Mouse (Mus musculus): ENCODE measurements around the gene Pfdn2. TPM values are rescaled to one million over a fixed set of nuclear protein-coding genes. Genes with fewer than 3 reads are reported as not detected.

Pfdn2 gene
- polyA plus RNA-seq, 1 experiment from 2014 or later = 30.9 TPM

DNA sequence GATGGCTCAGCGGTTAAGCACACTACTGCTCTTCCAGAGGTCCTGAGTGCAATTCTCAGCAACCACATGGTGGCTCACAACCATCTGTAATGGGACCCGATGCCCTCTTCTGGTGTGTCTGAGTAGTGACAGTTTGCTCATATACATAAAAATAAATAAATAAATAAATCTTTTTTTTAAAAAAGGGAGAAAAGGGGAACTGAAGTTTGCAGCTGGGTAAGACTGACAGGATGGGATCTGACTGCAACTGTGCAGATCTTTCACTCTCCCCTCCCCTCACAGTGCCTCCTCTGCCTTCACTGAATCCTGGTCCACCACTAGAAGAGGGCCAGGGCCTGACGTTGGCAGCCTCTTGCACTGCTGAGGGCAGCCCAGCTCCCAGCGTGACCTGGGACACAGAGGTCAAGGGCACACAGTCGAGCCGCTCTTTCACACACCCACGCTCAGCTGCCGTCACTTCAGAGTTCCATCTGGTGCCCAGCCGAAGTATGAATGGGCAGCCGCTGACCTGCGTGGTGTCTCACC, 36.7 kb downstream of the Pfdn2 start:
- Histone ChIP-seq H3K9ac (ENCODE audit: low read depth, low read length) (no peak overlapping the region), H3K9me3 (replicated peaks; ENCODE audit: control insufficient read depth, low read length) (no peaks in the 10 kb centered on the region), H3K4me2 (ENCODE audit: low read depth, low read length) (no peak overlapping the region), H3K27me3 (ENCODE audit: control insufficient read depth, insufficient read depth, low read depth, low read length) (peaks cover 13% of the 10 kb centered on the region), H3K4me3 (ENCODE audit: low read depth, low read length) (no peak overlapping the region), H3K36me3 (ENCODE audit: control insufficient read depth, insufficient read depth) (no peaks in the 10 kb centered on the region), H3K27ac (ENCODE audit: low read length) (no peak overlapping the region), H3K4me1 (ENCODE audit: control insufficient read depth, low read depth, low read length) (no peaks in the 10 kb centered on the region; the same call in 1 of the 2 replicates)
- 55% methylated on average over 11 of the region's 11 CpGs for WGBS (ENCODE audit: insufficient replicate concordance)
- no peak for ATAC-seq (ENCODE audit: low read depth)

DNA sequence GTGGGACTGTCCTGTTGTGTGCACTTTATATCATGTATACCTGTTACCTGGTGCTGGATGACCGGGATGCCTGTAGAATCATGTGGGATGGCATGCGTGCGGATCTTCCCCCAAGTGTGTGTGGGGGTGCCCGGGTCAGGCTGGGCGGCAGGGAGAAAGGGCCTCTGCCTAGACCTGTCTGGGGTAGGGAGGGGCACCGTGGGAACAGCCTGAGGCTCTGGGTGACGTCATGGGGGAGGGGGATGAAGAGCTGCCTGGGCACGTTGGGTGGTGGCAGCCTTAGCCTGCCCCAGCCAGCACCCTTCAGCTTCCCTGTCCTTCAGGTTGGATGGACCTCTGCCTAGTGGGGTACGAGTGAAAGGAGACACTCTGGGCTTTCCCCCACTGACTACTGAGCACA, 38.9 kb downstream of the Pfdn2 start:
- no peak overlapping the region for H3K4me3 ChIP-seq (ENCODE audit: low read depth, low read length)
- no peak overlapping the region for H3K9ac ChIP-seq (ENCODE audit: low read depth, low read length)
- 58% methylated on average over 9 of the region's 9 CpGs for WGBS (ENCODE audit: insufficient replicate concordance)
- no peaks in the 10 kb centered on the region for H3K9me3 ChIP-seq (replicated peaks; ENCODE audit: control insufficient read depth, low read length)
- ATAC-seq (ENCODE audit: low read depth) = no peak
- H3K4me2 ChIP-seq (ENCODE audit: low read depth, low read length) = no peak overlapping the region
- H3K27ac ChIP-seq (ENCODE audit: low read length) = no peak overlapping the region
- H3K27me3 ChIP-seq (ENCODE audit: control insufficient read depth, insufficient read depth, low read depth, low read length) = peaks cover 11% of the 10 kb centered on the region
- H3K4me1 ChIP-seq (ENCODE audit: control insufficient read depth, low read depth, low read length) = no peaks in the 10 kb centered on the region; the same call in 1 of the 2 replicates
- no peaks in the 10 kb centered on the region for H3K36me3 ChIP-seq (ENCODE audit: control insufficient read depth, insufficient read depth)

DNA sequence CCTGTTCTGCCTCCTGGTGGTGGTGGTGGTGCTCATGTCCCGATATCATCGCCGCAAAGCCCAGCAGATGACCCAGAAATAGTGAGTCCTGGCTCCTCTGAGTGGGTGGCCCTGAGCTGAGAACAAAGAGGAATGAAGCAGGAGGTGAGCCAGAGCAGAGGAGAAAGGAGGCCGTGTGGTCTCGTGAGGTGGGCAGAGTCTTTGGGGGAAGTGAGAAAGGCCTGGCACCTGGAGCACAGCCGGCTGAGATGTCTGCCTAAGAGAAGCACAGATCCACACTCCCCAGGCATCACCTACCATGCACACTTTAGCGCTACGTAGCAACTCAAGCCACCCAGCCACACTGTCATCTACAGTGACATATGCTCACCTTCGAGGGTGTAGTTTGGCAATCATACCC, 39.7 kb downstream of the Pfdn2 start:
- H3K4me1 ChIP-seq (ENCODE audit: control insufficient read depth, low read depth, low read length) = no peaks in the 10 kb centered on the region; the same call in 1 of the 2 replicates
- no peak overlapping the region for H3K4me2 ChIP-seq (ENCODE audit: low read depth, low read length)
- 55% methylated on average over 9 of the region's 9 CpGs for WGBS (ENCODE audit: insufficient replicate concordance)
- no peak overlapping the region for H3K4me3 ChIP-seq (ENCODE audit: low read depth, low read length)
- ATAC-seq (ENCODE audit: low read depth) = no peak
- H3K9me3 ChIP-seq (replicated peaks; ENCODE audit: control insufficient read depth, low read length) = no peaks in the 10 kb centered on the region
- no peak overlapping the region for H3K27ac ChIP-seq (ENCODE audit: low read length)
- peaks cover 9% of the 10 kb centered on the region for H3K27me3 ChIP-seq (ENCODE audit: control insufficient read depth, insufficient read depth, low read depth, low read length)
- H3K9ac ChIP-seq (ENCODE audit: low read depth, low read length) = no peak overlapping the region
- no peaks in the 10 kb centered on the region for H3K36me3 ChIP-seq (ENCODE audit: control insufficient read depth, insufficient read depth)

DNA sequence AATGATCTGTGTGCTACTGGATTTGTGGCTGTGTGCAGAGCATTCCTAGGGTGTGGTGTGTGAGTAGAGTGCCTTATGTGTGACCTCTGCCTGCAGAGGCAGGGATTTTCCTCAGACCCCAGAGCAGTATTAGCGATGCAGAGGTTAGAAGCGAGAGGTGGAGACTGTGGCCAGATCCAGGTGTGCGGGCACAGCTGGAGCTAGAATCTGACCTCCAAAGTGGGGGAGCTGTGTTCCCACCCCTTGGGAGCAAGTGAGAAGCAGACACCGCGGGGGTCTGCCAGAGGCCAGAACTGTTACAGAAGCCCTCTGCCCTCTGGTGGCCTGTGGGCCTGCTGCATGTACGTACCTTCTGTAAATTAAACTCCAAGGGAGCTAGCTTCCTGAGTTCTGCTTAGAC, 41.6 kb downstream of the Pfdn2 start:
- H3K4me1 ChIP-seq (ENCODE audit: control insufficient read depth, low read depth, low read length) = no peaks in the 10 kb centered on the region
- WGBS (ENCODE audit: insufficient replicate concordance) = 46% methylated on average over 6 of the region's 6 CpGs

DNA sequence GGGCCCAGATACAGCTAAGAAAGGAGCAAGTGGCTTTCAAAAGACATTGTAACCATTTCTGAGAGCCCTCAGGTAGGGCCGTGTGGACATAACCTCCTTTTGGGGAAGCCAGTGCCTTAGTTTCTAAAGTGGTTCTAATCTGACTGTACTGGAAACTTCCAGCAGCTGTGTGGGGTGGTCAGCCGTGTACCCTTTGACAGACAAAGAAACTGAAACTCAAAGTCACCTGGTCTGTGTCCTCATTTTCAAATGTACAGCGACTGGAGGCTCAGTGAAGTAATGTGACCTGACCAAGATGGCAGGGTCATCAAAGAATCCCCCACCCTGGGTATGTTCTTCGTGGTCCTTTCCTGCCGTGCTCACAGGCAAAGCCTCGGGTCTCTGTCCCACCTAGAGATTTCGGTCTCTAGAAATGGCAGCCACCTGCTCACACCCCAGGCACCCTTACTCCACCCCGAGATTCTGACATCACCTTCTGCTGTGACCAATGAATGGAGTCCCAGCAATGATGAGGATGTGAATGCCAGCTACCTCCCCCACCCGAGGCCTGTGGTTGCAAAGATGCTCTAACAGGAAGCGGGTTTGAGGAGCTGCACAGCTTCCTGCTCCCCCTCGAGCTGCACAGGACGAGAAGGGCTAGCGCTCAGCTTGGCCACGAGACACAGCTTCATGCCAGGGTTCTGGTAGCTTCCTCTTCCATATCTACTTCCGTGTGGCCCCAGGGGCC, 43.1 kb downstream of the Pfdn2 start, which contains the start of gene Arhgap30:
Arhgap30 (plus strand) TSS at position 579 of the 727 bp plus-strand sequence.
- Histone ChIP-seq H3K9ac (ENCODE audit: low read depth, low read length) (peak within 1 kb of the TSS; percentile 25; the same call in 1 of the 2 replicates), H3K4me2 (ENCODE audit: low read depth, low read length) (peak within 1 kb of the TSS; percentile 47), H3K36me3 (ENCODE audit: control insufficient read depth, insufficient read depth) (no peaks in the 10 kb centered on the region), H3K27me3 (ENCODE audit: control insufficient read depth, insufficient read depth, low read depth, low read length) (no peaks in the 10 kb centered on the region), H3K27ac (ENCODE audit: low read length) (peak within 1 kb of the TSS; percentile 77), H3K4me1 (ENCODE audit: control insufficient read depth, low read depth, low read length) (no peaks in the 10 kb centered on the region), H3K9me3 (replicated peaks; ENCODE audit: control insufficient read depth, low read length) (no peaks in the 10 kb centered on the region), H3K4me3 (ENCODE audit: low read depth, low read length) (peak within 1 kb of the TSS; percentile 48)
- peak; percentile 66 for ATAC-seq (ENCODE audit: low read depth)
- WGBS (ENCODE audit: insufficient replicate concordance) = 26% methylated on average over 15 of the region's 15 CpGs

More for the DNA sequence above, 41.6 kb downstream of the Pfdn2 start:
- no peaks in the 10 kb centered on the region for H3K36me3 ChIP-seq (ENCODE audit: control insufficient read depth, insufficient read depth)
- H3K4me3 ChIP-seq (ENCODE audit: low read depth, low read length) = no peak overlapping the region
- no peak overlapping the region for H3K9ac ChIP-seq (ENCODE audit: low read depth, low read length)
- no peak for ATAC-seq (ENCODE audit: low read depth)
- H3K4me2 ChIP-seq (ENCODE audit: low read depth, low read length) = no peak overlapping the region
- H3K27ac ChIP-seq (ENCODE audit: low read length) = no peak overlapping the region
- no peaks in the 10 kb centered on the region for H3K27me3 ChIP-seq (ENCODE audit: control insufficient read depth, insufficient read depth, low read depth, low read length)
- no peaks in the 10 kb centered on the region for H3K9me3 ChIP-seq (replicated peaks; ENCODE audit: control insufficient read depth, low read length)

GRCm38 (mm10) chr1:171390101-171390500, 44.6 kb downstream of the Pfdn2 start:
- H3K27ac ChIP-seq (ENCODE audit: low read length) = peak overlapping the region; percentile 77
- H3K9me3 ChIP-seq (replicated peaks; ENCODE audit: control insufficient read depth, low read length) = no peaks in the 10 kb centered on the region
- WGBS (ENCODE audit: insufficient replicate concordance) = 30% methylated on average over 4 of the region's 4 CpGs
- no peaks in the 10 kb centered on the region for H3K36me3 ChIP-seq (ENCODE audit: control insufficient read depth, insufficient read depth)
- ATAC-seq (ENCODE audit: low read depth) = peak; percentile 38; the same call in 1 of the 2 replicates
- no peak overlapping the region for H3K4me2 ChIP-seq (ENCODE audit: low read depth, low read length)
- peak overlapping the region; percentile 48 for H3K4me3 ChIP-seq (ENCODE audit: low read depth, low read length)
- no peaks in the 10 kb centered on the region for H3K27me3 ChIP-seq (ENCODE audit: control insufficient read depth, insufficient read depth, low read depth, low read length)
- no peak overlapping the region for H3K9ac ChIP-seq (ENCODE audit: low read depth, low read length)
- no peaks in the 10 kb centered on the region for H3K4me1 ChIP-seq (ENCODE audit: control insufficient read depth, low read depth, low read length)

GRCm38 (mm10) chr1:171401821-171402220, 56.4 kb downstream of the Pfdn2 start:
- Histone ChIP-seq H3K9me3 (replicated peaks; ENCODE audit: control insufficient read depth, low read length) (no peaks in the 10 kb centered on the region), H3K27me3 (ENCODE audit: control insufficient read depth, insufficient read depth, low read depth, low read length) (no peaks in the 10 kb centered on the region), H3K36me3 (ENCODE audit: control insufficient read depth, insufficient read depth) (no peaks in the 10 kb centered on the region), H3K4me2 (ENCODE audit: low read depth, low read length) (no peak overlapping the region), H3K4me3 (ENCODE audit: low read depth, low read length) (no peak overlapping the region), H3K4me1 (ENCODE audit: control insufficient read depth, low read depth, low read length) (no peaks in the 10 kb centered on the region), H3K9ac (ENCODE audit: low read depth, low read length) (no peak overlapping the region), H3K27ac (ENCODE audit: low read length) (no peak overlapping the region)
- WGBS (ENCODE audit: insufficient replicate concordance) = 84% methylated on average over 4 of the region's 4 CpGs
- ATAC-seq (ENCODE audit: low read depth) = no peak

DNA sequence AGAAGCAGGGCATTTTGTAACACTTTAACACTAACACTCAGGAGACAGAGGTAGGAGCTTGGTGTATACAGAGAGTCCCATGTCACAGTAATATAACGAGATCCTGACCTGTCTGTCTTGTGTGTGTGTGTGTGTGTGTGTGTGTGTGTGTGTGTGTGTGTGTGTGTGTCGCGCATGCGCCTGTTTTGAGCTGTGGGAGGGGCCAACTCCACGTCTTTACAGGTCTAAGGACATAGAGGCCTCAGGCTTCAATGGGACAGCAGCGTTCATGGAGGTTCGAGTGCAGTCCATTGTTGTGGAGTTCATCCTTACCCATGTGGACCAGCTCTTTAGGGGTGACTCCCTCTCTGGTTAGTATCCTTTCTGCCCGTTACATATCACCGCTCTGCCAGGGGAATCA, 57.5 kb downstream of the Pfdn2 start:
- Histone ChIP-seq H3K36me3 (ENCODE audit: control insufficient read depth, insufficient read depth) (no peaks in the 10 kb centered on the region), H3K27me3 (ENCODE audit: control insufficient read depth, insufficient read depth, low read depth, low read length) (no peaks in the 10 kb centered on the region), H3K27ac (ENCODE audit: low read length) (no peak overlapping the region), H3K4me1 (ENCODE audit: control insufficient read depth, low read depth, low read length) (no peaks in the 10 kb centered on the region), H3K4me2 (ENCODE audit: low read depth, low read length) (no peak overlapping the region), H3K9ac (ENCODE audit: low read depth, low read length) (no peak overlapping the region), H3K9me3 (replicated peaks; ENCODE audit: control insufficient read depth, low read length) (no peaks in the 10 kb centered on the region), H3K4me3 (ENCODE audit: low read depth, low read length) (no peak overlapping the region)
- no peak for ATAC-seq (ENCODE audit: low read depth)
- WGBS (ENCODE audit: insufficient replicate concordance) = 74% methylated on average over 9 of the region's 9 CpGs

DNA sequence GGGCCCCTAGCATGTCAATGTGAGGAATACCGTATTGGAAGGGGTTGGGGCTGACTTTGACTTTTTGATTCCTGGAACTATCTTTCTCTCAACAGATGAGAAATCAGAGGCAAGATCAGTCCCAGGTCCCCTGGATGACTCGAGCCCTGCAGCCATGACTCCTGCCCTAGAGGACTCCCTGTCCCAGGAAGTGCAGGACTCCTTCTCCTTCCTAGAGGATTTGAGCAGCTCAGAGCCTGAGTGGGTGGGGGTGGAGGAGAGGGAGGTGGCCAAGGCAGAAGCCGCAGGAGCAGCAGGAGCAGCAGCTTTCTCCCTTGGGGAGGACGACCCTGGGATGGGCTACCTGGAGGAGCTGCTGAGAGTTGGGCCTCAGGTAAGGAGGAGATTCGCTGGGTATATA, 61.8 kb downstream of the Pfdn2 start:
- WGBS (ENCODE audit: insufficient replicate concordance) = 58% methylated on average over 5 of the region's 5 CpGs
- H3K4me1 ChIP-seq (ENCODE audit: control insufficient read depth, low read depth, low read length) = no peaks in the 10 kb centered on the region
- no peak overlapping the region for H3K9ac ChIP-seq (ENCODE audit: low read depth, low read length)
- H3K4me2 ChIP-seq (ENCODE audit: low read depth, low read length) = no peak overlapping the region
- H3K9me3 ChIP-seq (replicated peaks; ENCODE audit: control insufficient read depth, low read length) = no peaks in the 10 kb centered on the region
- ATAC-seq (ENCODE audit: low read depth) = no peak
- H3K27ac ChIP-seq (ENCODE audit: low read length) = no peak overlapping the region
- no peak overlapping the region for H3K4me3 ChIP-seq (ENCODE audit: low read depth, low read length)
- H3K36me3 ChIP-seq (ENCODE audit: control insufficient read depth, insufficient read depth) = no peaks in the 10 kb centered on the region
- no peaks in the 10 kb centered on the region for H3K27me3 ChIP-seq (ENCODE audit: control insufficient read depth, insufficient read depth, low read depth, low read length)

Data from liver, embryonic 16.5 days (tissue).